Mouse (Mus musculus): Measurements from ENCODE around the gene Anpep. TPM values are rescaled to one million over a fixed set of nuclear protein-coding genes. Genes with fewer than 3 reads are reported as not detected.

Anpep gene
- polyA plus RNA-seq, 2 experiments, result 26.6 to 39.8 TPM

- no peak for TF ChIP-seq POLR2A (IDR thresholded peaks at IDR 0.05; ENCODE audit: borderline replicate concordance, extremely low read depth, insufficient read depth, insufficient read length)
- WGBS, result 80% methylated on average over 12 of the region's 12 CpGs
- Histone ChIP-seq H3K4me3 (replicated peaks; ENCODE audit: low read length) (no peak overlapping the region), H3K36me3 (ENCODE audit: control insufficient read depth, insufficient read depth, low read length) (peaks cover 37% of the 10 kb centered on the region), H3K4me2 (replicated peaks; ENCODE audit: low read depth, low read length, severe bottlenecking) (no peak overlapping the region), H3K9ac (ENCODE audit: low read depth, low read length, severe bottlenecking) (no peak overlapping the region), H3K27me3 (ENCODE audit: control insufficient read depth, insufficient read depth, low read length) (no peaks in the 10 kb centered on the region), H3K9me3 (ENCODE audit: control insufficient read depth, low read length) (no peaks in the 10 kb centered on the region), H3K27ac (replicated peaks; ENCODE audit: low read depth, low read length) (no peak overlapping the region), H3K4me1 (ENCODE audit: control insufficient read depth, insufficient read depth, low read length) (no peaks in the 10 kb centered on the region)
- DNase-seq (ENCODE audit: low spot score) (no peak), ATAC-seq (ENCODE audit: low FRiP score, low read depth) (no peak)
Observed at GRCm38 (mm10) chr7:79822092-79822695, 38.7 kb downstream of the Anpep start.

- Histone ChIP-seq H3K27ac (replicated peaks; ENCODE audit: low read depth, low read length) (no peak overlapping the region), H3K27me3 (ENCODE audit: control insufficient read depth, insufficient read depth, low read length) (no peaks in the 10 kb centered on the region), H3K9me3 (ENCODE audit: control insufficient read depth, low read length) (no peaks in the 10 kb centered on the region), H3K36me3 (ENCODE audit: control insufficient read depth, insufficient read depth, low read length) (peaks cover 18% of the 10 kb centered on the region), H3K4me3 (replicated peaks; ENCODE audit: low read length) (no peak overlapping the region), H3K9ac (ENCODE audit: low read depth, low read length, severe bottlenecking) (no peak overlapping the region), H3K4me2 (replicated peaks; ENCODE audit: low read depth, low read length, severe bottlenecking) (no peak overlapping the region), H3K4me1 (ENCODE audit: control insufficient read depth, insufficient read depth, low read length) (no peaks in the 10 kb centered on the region)
- no peak for TF ChIP-seq POLR2A (IDR thresholded peaks at IDR 0.05; ENCODE audit: borderline replicate concordance, extremely low read depth, insufficient read depth, insufficient read length)
- DNase-seq (ENCODE audit: low spot score), result no peak
- ATAC-seq (ENCODE audit: low FRiP score, low read depth), result no peak
- 47% methylated on average over 11 of the region's 11 CpGs for WGBS
Observed at GRCm38 (mm10) chr7:79819996-79820395, 40.9 kb downstream of the Anpep start.

- no peaks in the 10 kb centered on the region for H3K27me3 ChIP-seq (ENCODE audit: control insufficient read depth, insufficient read depth, low read length)
- no peak for TF ChIP-seq POLR2A (IDR thresholded peaks at IDR 0.05; ENCODE audit: borderline replicate concordance, extremely low read depth, insufficient read depth, insufficient read length)
- 36% methylated on average over 4 of the region's 4 CpGs for WGBS
- H3K4me3 ChIP-seq (replicated peaks; ENCODE audit: low read length), result no peak overlapping the region
- H3K4me1 ChIP-seq (ENCODE audit: control insufficient read depth, insufficient read depth, low read length), result no peaks in the 10 kb centered on the region
- ATAC-seq (ENCODE audit: low FRiP score, low read depth) (no peak), DNase-seq (ENCODE audit: low spot score) (no peak)
- H3K9me3 ChIP-seq (ENCODE audit: control insufficient read depth, low read length), result no peaks in the 10 kb centered on the region
- no peak overlapping the region for H3K9ac ChIP-seq (ENCODE audit: low read depth, low read length, severe bottlenecking)
- H3K36me3 ChIP-seq (ENCODE audit: control insufficient read depth, insufficient read depth, low read length), result peaks cover 13% of the 10 kb centered on the region; the same call in 1 of the 2 replicates
- no peak overlapping the region for H3K27ac ChIP-seq (replicated peaks; ENCODE audit: low read depth, low read length)
- H3K4me2 ChIP-seq (replicated peaks; ENCODE audit: low read depth, low read length, severe bottlenecking), result no peak overlapping the region
Observed at GRCm38 (mm10) chr7:79819515-79819914, 41.3 kb downstream of the Anpep start.

GRCm38 (mm10) chr7:79818321-79818720 lies 42.5 kb downstream of the Anpep start:
- H3K9ac ChIP-seq (ENCODE audit: low read depth, low read length, severe bottlenecking), result no peak overlapping the region

GRCm38 (mm10) chr7:79813409-79813808 lies 47.5 kb downstream of the Anpep start:
- DNase-seq (ENCODE audit: low spot score) (no peak), ATAC-seq (ENCODE audit: low FRiP score, low read depth) (no peak)
- 0 out of 2 replicates have a peak, but pooled peaks cover 4% of the 10 kb centered on the region for H3K4me1 ChIP-seq (ENCODE audit: control insufficient read depth, insufficient read depth, low read length)
- no peaks in the 10 kb centered on the region for H3K9me3 ChIP-seq (ENCODE audit: control insufficient read depth, low read length)
- H3K4me2 ChIP-seq (replicated peaks; ENCODE audit: low read depth, low read length, severe bottlenecking), result no peak overlapping the region
- no peak for TF ChIP-seq POLR2A (IDR thresholded peaks at IDR 0.05; ENCODE audit: borderline replicate concordance, extremely low read depth, insufficient read depth, insufficient read length)
- H3K27ac ChIP-seq (replicated peaks; ENCODE audit: low read depth, low read length), result no peak overlapping the region
- H3K27me3 ChIP-seq (ENCODE audit: control insufficient read depth, insufficient read depth, low read length), result peaks cover 16% of the 10 kb centered on the region
- WGBS, result 87% methylated on average over 1 of the region's 1 CpGs
- no peak overlapping the region for H3K4me3 ChIP-seq (replicated peaks; ENCODE audit: low read length)
- H3K9ac ChIP-seq (ENCODE audit: low read depth, low read length, severe bottlenecking), result no peak overlapping the region
- H3K36me3 ChIP-seq (ENCODE audit: control insufficient read depth, insufficient read depth, low read length), result no peaks in the 10 kb centered on the region

More at GRCm38 (mm10) chr7:79818321-79818720, 42.5 kb downstream of the Anpep start:
- no peak overlapping the region for H3K4me3 ChIP-seq (replicated peaks; ENCODE audit: low read length)
- no peaks in the 10 kb centered on the region for H3K9me3 ChIP-seq (ENCODE audit: control insufficient read depth, low read length)
- H3K27me3 ChIP-seq (ENCODE audit: control insufficient read depth, insufficient read depth, low read length), result no peaks in the 10 kb centered on the region
- no peak overlapping the region for H3K27ac ChIP-seq (replicated peaks; ENCODE audit: low read depth, low read length)
- H3K4me1 ChIP-seq (ENCODE audit: control insufficient read depth, insufficient read depth, low read length), result no peaks in the 10 kb centered on the region
- no peak for TF ChIP-seq POLR2A (IDR thresholded peaks at IDR 0.05; ENCODE audit: borderline replicate concordance, extremely low read depth, insufficient read depth, insufficient read length)
- 8% methylated on average over 6 of the region's 6 CpGs for WGBS
- DNase-seq (ENCODE audit: low spot score) (no peak), ATAC-seq (ENCODE audit: low FRiP score, low read depth) (no peak)
- no peak overlapping the region for H3K4me2 ChIP-seq (replicated peaks; ENCODE audit: low read depth, low read length, severe bottlenecking)
- H3K36me3 ChIP-seq (ENCODE audit: control insufficient read depth, insufficient read depth, low read length), result 0 out of 2 replicates have a peak, but pooled peaks cover 5% of the 10 kb centered on the region
